Mouse (Mus musculus): ENCODE results near the gene Eef2. TPM values are rescaled to one million over a fixed set of nuclear protein-coding genes. Genes with fewer than 3 reads are reported as not detected.
"Not testable (repeated sequence)": the region's sequence is repeated elsewhere in the genome, so short reads cannot be mapped to it uniquely, and the experiment has no call there.

The Eef2 gene
- polyA plus RNA-seq, 1 experiment from 2014 or later, result 286 TPM

DNA sequence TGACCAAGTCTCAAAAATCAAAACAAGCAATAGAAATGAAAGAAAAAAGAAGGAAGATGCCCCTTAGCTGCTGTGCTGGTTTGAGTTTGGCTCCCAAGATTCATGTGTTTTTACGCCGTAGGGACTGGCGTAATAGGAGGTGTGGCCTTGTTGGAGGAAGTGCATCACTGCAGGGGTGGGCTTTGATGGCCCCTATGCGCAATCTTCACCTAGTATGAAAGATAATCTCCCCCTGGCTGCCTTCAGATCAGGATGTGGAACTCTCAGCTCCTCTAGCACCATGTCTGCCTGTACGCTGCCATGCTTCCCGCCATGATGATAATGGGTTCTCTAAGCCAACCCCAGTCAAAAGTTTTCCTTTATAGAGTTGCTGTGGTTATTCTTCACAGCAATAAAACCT, 39.8 kb downstream of the Eef2 start:
- Histone ChIP-seq H3K9ac (ENCODE audit: low read depth, low read length) (no peak overlapping the region), H3K4me2 (replicated peaks; ENCODE audit: low read depth) (no peak overlapping the region), H3K9me3 (ENCODE audit: control insufficient read depth) (no peaks in the 10 kb centered on the region), H3K27me3 (replicated peaks; ENCODE audit: control insufficient read depth, insufficient read depth, low read length) (no peaks in the 10 kb centered on the region), H3K27ac (ENCODE audit: low read depth, low read length) (no peak overlapping the region), H3K4me3 (ENCODE audit: low read depth, low read length) (no peak overlapping the region), H3K36me3 (ENCODE audit: control insufficient read depth, insufficient read depth) (no peaks in the 10 kb centered on the region), H3K4me1 (replicated peaks; ENCODE audit: control insufficient read depth, insufficient read depth, low read length) (no peaks in the 10 kb centered on the region)
- no peak for TF ChIP-seq CTCF (IDR thresholded peaks at IDR 0.05; ENCODE audit: low read depth)
- whole genome bisulfite sequencing, result 88% methylated on average over 6 of the region's 6 CpGs
- no peak for ATAC-seq

DNA sequence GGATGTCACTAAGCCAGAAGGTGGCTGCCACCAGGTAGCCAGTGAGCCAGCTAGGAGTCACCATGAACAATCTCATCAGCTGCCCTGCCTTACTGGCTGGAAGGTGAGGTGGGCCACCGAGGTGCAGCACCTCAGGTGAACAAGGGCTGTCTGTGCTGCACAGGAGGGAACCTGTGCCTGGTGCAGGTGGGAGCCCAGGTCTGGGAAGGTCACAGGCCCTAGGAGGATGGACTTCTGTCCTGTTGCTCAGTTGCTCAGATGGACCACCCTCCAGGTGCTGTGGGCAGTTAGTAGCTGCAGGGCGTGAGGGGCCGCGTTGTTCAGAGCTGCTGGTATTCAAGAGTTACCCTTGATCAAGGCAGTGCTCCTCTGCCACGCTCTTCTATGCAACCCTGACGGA, 40.4 kb downstream of the Eef2 start:
- no peak for TF ChIP-seq CTCF (IDR thresholded peaks at IDR 0.05; ENCODE audit: low read depth)
- H3K4me1 ChIP-seq (replicated peaks; ENCODE audit: control insufficient read depth, insufficient read depth, low read length), result peaks cover 2% of the 10 kb centered on the region; the same call in 1 of the 2 replicates
- H3K27me3 ChIP-seq (replicated peaks; ENCODE audit: control insufficient read depth, insufficient read depth, low read length), result no peaks in the 10 kb centered on the region
- H3K9me3 ChIP-seq (ENCODE audit: control insufficient read depth), result no peaks in the 10 kb centered on the region
- no peak overlapping the region for H3K4me3 ChIP-seq (ENCODE audit: low read depth, low read length)
- H3K36me3 ChIP-seq (ENCODE audit: control insufficient read depth, insufficient read depth), result no peaks in the 10 kb centered on the region
- H3K4me2 ChIP-seq (replicated peaks; ENCODE audit: low read depth), result no peak overlapping the region
- no peak for ATAC-seq
- H3K9ac ChIP-seq (ENCODE audit: low read depth, low read length), result no peak overlapping the region
- no peak overlapping the region for H3K27ac ChIP-seq (ENCODE audit: low read depth, low read length)
- 85% methylated on average over 6 of the region's 6 CpGs for WGBS

DNA sequence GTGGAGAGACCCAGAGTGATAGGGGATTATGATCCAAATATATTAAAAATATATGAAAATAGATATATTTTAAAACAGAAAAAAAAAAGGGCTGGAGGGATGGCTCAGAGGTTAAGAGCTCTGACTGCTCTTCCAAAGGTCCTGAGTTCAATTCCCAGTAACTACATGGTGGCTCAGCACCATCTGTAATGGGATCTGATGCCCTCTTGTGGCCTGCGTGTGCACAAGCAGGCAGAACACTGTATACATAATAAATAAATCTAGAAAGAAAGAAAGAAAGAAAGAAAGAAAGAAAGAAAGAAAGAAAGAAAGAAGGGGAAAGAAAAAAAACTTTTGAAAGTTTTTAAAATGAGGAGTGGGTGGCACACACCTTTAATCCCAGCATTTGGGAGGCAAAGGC, 40.8 kb downstream of the Eef2 start:
- H3K4me2 ChIP-seq (replicated peaks; ENCODE audit: low read depth); H3K27me3 ChIP-seq (replicated peaks; ENCODE audit: control insufficient read depth, insufficient read depth, low read length); H3K4me3 ChIP-seq (ENCODE audit: low read depth, low read length); H3K4me1 ChIP-seq (replicated peaks; ENCODE audit: control insufficient read depth, insufficient read depth, low read length); H3K9me3 ChIP-seq (ENCODE audit: control insufficient read depth); H3K9ac ChIP-seq (ENCODE audit: low read depth, low read length); ATAC-seq; H3K36me3 ChIP-seq (ENCODE audit: control insufficient read depth, insufficient read depth); H3K27ac ChIP-seq (ENCODE audit: low read depth, low read length): not testable (repeated sequence)
- WGBS, result 17% methylated on average over 1 of the region's 1 CpGs
- TF ChIP-seq CTCF (IDR thresholded peaks at IDR 0.05; ENCODE audit: low read depth), result peak; percentile 71

DNA sequence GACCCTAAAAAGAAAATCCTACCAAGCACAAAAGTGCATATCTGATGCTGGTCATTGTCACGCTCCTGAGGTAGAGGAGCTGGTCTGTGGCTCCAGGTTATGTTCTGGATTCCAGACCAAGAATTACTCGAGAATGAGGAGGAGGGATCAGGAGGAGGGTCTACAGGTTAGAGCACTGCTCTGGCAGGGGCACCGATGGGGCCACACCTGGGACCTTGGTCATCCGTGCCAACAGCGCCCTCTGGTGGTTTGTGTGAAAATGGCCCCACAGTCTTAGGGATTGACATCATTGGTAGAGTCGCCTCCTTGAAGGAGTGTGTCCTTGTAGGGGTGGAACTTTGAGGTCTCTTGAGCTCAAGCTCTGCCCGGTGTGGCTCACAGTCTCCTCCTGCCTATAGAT, 41.5 kb downstream of the Eef2 start:
- peak; percentile 95 for TF ChIP-seq CTCF (IDR thresholded peaks at IDR 0.05; ENCODE audit: low read depth)
- H3K27ac ChIP-seq (ENCODE audit: low read depth, low read length), result no peak overlapping the region
- no peaks in the 10 kb centered on the region for H3K27me3 ChIP-seq (replicated peaks; ENCODE audit: control insufficient read depth, insufficient read depth, low read length)
- H3K9ac ChIP-seq (ENCODE audit: low read depth, low read length), result no peak overlapping the region
- WGBS, result 26% methylated on average over 7 of the region's 7 CpGs
- no peak overlapping the region for H3K4me2 ChIP-seq (replicated peaks; ENCODE audit: low read depth)
- no peak overlapping the region for H3K4me3 ChIP-seq (ENCODE audit: low read depth, low read length)
- H3K9me3 ChIP-seq (ENCODE audit: control insufficient read depth), result no peaks in the 10 kb centered on the region
- H3K36me3 ChIP-seq (ENCODE audit: control insufficient read depth, insufficient read depth), result no peaks in the 10 kb centered on the region
- peak; percentile 49 for ATAC-seq
- H3K4me1 ChIP-seq (replicated peaks; ENCODE audit: control insufficient read depth, insufficient read depth, low read length), result peaks cover 6% of the 10 kb centered on the region; the same call in 1 of the 2 replicates

DNA sequence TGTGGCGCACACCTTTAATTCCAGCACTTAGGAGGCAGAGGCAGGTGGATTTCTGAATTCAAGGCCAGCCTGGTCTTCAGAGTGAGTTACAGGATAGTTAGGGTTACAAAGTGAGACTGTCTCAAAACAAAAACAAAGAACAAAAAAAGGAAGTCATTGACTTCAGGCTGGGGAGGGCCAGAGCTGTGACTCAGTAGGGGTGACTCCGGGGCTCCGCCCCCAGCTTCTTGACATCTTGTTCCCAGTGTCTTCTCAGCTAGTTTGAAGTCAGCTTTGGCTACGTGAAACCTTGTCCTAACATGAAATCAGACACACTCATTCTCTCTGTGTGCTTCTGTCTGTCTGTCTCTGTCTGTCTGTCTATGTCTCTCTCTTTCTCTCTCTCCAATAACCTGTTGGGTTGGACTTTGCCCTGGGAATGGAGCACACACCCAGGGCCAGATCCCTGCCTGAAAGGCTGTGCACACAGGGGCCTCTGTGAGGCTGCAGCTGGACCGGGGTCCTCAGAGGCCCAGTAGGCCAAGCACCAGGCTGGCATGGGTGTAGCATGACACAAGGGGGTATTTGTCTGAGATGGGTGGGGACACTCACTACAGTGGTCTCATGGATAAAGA, 45.1 kb downstream of the Eef2 start:
- Histone ChIP-seq H3K27me3 (replicated peaks; ENCODE audit: control insufficient read depth, insufficient read depth, low read length) (no peaks in the 10 kb centered on the region), H3K27ac (ENCODE audit: low read depth, low read length) (peak overlapping the region; percentile 76), H3K36me3 (ENCODE audit: control insufficient read depth, insufficient read depth) (no peaks in the 10 kb centered on the region), H3K4me2 (replicated peaks; ENCODE audit: low read depth) (no peak overlapping the region), H3K4me1 (replicated peaks; ENCODE audit: control insufficient read depth, insufficient read depth, low read length) (peaks cover 6% of the 10 kb centered on the region; the same call in 1 of the 2 replicates), H3K4me3 (ENCODE audit: low read depth, low read length) (no peak overlapping the region), H3K9ac (ENCODE audit: low read depth, low read length) (0 out of 2 replicates have a peak overlapping the region, but pooled peaks have one; percentile 17), H3K9me3 (ENCODE audit: control insufficient read depth) (no peaks in the 10 kb centered on the region)
- peak; percentile 76 for ATAC-seq
- TF ChIP-seq CTCF (IDR thresholded peaks at IDR 0.05; ENCODE audit: low read depth), result no peak
- WGBS, result 61% methylated on average over 5 of the region's 5 CpGs

DNA sequence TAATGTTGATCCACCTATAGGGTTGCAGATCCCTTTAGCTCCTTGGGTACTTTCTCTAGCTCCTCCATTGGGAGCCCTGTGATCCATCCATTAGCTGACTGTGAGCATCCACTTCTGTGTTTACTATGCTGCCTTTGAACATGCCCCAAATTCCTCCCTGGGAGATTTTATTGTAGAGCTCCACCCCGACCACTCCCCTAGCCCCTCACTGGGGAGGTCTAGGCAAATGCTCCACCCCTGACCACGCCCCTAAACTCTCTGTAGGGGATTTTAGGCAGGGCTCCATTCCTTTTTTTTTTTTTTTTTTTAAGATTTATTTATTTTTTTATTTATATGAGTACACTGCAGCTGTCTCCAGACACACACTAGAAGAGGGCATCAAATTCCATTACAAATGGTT, 47.3 kb downstream of the Eef2 start:
- H3K9ac ChIP-seq (ENCODE audit: low read depth, low read length); H3K4me1 ChIP-seq (replicated peaks; ENCODE audit: control insufficient read depth, insufficient read depth, low read length); ATAC-seq; H3K27me3 ChIP-seq (replicated peaks; ENCODE audit: control insufficient read depth, insufficient read depth, low read length); H3K9me3 ChIP-seq (ENCODE audit: control insufficient read depth); H3K4me2 ChIP-seq (replicated peaks; ENCODE audit: low read depth); H3K36me3 ChIP-seq (ENCODE audit: control insufficient read depth, insufficient read depth); H3K27ac ChIP-seq (ENCODE audit: low read depth, low read length); H3K4me3 ChIP-seq (ENCODE audit: low read depth, low read length): not testable (repeated sequence)
- WGBS, result 47% methylated on average over 2 of the region's 2 CpGs
